Mouse (Mus musculus) bone marrow, adult 2 months (tissue): Measurements from ENCODE around the gene Il24. TPM values are rescaled to one million over a fixed set of nuclear protein-coding genes. Genes with fewer than 3 reads are reported as not detected.

Experiments
- H3K27ac ChIP-seq: fragments of 200-500 bp; 2 replicates; pipeline ENCODE4 v1.5.1; 2012; ENCODE audit warnings: low read depth, mild to moderate bottlenecking, control low read depth, inconsistent platforms, low read length; ENCODE audit not compliant: control insufficient read depth, poor library complexity, insufficient read depth
- H3K4me1 ChIP-seq: fragments of 200-500 bp; 2 replicates; pipeline ENCODE4 v1.6.1; 2011; ENCODE audit warnings: low read length; ENCODE audit not compliant: control insufficient read depth, insufficient read depth
- H3K4me3 ChIP-seq: fragments of 200-500 bp; replicated peaks from 2 replicates; pipeline ENCODE3; 2011; ENCODE audit warnings: mild to moderate bottlenecking, low read depth, low read length, control low read depth; ENCODE audit not compliant: control insufficient read depth
- CTCF ChIP-seq: fragments of 200-500 bp; IDR thresholded peaks from 2 replicates; pipeline ENCODE4 v1.5.1; 2011; ENCODE audit warnings: low read length, control low read depth; ENCODE audit not compliant: control insufficient read depth, insufficient read depth
- POLR2A ChIP-seq: fragments of 200-500 bp; IDR thresholded peaks from 2 replicates; pipeline ENCODE4 v1.6.1; 2011; ENCODE audit warnings: low read depth, mild to moderate bottlenecking, control low read depth, low read length, borderline replicate concordance; ENCODE audit not compliant: control insufficient read depth
- WGBS: fragments of 180-500 bp; shearing (Covaris S2); methylation state at CpG from one replicate; pipeline ENCODE4 v1.1.7; 2018; 5-methylcytosine and 5-hydroxymethylcytosine counted together
- polyA plus RNA-seq: library from polyadenylated mRNA; stranded (reverse); fragments of >200 nt; gene quantifications from 2 replicates; pipeline ENCODE4 v1.2.4, GENCODE M21; 2011; ENCODE audit warnings: low replicate concordance; ENCODE audit not compliant: missing spikeins, insufficient read depth, insufficient read length

Il24 gene
- polyA plus RNA-seq, 1 experiment, result not detected

DNA sequence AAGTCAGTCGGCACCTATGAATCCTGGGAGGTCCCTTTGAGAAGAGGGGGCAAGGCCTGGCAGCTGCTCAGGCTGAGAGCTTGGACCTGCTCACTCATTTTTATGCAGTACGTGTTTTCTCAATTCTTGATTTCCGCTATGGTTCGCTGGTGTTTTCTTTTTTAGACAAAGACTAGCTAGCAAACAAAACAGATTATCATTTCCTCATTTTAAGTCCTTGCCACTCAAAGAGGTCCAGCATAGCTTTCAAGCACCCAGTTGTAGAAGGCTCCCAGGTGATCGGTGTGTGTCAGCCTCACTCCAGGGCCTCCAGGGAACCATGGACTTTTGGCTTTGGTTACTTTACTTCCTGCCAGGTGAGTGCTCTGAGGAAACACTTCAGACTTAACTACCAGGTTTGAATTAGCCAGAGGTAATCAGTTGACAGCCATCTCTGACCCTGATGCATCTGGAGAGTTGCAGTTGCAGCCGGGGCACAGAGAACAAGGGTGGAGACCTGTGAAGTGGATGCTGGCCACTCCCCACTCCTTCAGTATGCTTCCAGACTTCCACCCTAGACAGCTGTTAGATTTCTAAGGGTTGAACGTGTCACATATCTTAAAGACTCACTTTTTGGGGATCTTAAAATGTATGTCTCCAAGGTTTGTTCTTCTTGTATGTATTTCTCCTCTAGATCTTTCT is 21.6 kb downstream of the Il24 start, which contains the start of gene Fcmr:
Gene Fcmr, plus strand, starts transcription at position 129 of the 681 bp plus-strand sequence.
- Histone ChIP-seq H3K4me1 (peaks cover 1% of the 10 kb centered on the region), H3K27ac (peak within 1 kb of the TSS; percentile 87), H3K4me3 (peak within 1 kb of the TSS; percentile 46)
- 65% methylated on average over 7 of the region's 7 CpGs for WGBS
- TF ChIP-seq POLR2A, result no peak
- TF ChIP-seq CTCF, result no peak

DNA sequence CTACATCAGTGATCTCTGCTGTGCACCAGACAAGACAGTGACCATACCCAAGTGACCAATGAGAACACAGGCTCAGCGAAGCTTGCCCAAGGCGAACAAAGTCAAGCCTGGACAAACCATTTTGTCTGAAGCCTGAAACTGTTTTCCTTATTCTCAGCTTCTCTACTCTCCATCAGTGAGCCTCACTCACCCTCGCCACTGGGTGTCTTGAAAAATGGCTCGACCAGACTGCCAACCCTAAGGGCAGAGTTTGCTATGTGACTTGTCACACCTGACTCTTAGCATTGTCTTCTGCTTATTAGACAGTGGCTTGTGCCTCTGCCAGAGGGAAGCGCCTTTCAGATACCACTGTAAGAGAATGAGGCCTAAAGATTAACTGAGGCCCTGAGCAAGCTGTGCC is 22.5 kb downstream of the Il24 start:
- no peak for TF ChIP-seq POLR2A
- no peak for TF ChIP-seq CTCF
- no peak overlapping the region for H3K4me3 ChIP-seq
- H3K27ac ChIP-seq, result peak overlapping the region; percentile 87
- peaks cover 1% of the 10 kb centered on the region for H3K4me1 ChIP-seq
- WGBS, result 74% methylated on average over 5 of the region's 5 CpGs

DNA sequence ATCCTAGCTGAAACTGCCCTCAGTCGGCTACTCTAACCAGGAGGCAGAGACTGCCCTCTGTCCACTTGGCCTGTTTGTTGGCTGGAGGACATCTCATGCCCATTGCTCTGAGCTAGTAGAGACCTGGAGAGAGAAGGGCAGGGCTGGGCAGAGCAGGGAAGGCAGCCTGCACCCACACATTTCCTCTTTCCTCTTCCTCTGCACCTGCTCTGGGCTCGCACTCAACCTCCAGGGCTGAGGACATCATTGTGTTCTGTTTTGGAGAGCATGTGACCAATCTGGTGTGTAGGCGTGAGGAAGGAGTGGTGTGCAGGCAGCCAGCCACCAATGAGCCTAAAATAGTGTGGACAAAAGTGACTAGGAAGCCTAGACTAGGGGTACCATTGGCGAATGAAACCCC is 23.0 kb downstream of the Il24 start:
- WGBS, result 15% methylated on average over 4 of the region's 4 CpGs

DNA sequence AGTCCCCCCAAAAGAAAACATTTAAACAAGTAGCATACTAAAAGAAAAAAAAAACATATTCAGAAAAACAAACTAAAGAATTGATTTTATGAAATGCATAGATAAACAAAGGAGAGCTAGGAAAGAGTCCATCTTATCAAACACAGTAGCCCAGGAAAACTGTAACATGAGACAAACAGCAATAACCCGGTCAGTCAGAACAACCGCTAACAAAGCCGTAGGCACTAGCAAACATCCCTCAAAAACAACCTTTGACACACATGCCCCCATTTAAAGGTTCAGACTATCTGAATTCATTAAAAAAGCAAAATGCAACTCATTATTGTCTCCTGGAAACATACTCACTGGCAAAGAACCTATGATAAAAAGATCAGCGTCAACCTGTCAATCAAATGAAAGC is 29.8 kb downstream of the Il24 start:
- no peak overlapping the region for H3K27ac ChIP-seq
- 87% methylated on average over 4 of the region's 4 CpGs for WGBS
- no peak for TF ChIP-seq CTCF
- no peak for TF ChIP-seq POLR2A
- H3K4me1 ChIP-seq, result no peaks in the 10 kb centered on the region
- no peak overlapping the region for H3K4me3 ChIP-seq

More for the DNA sequence above, 23.0 kb downstream of the Il24 start:
- Histone ChIP-seq H3K27ac (peak overlapping the region; percentile 87), H3K4me1 (peaks cover 1% of the 10 kb centered on the region), H3K4me3 (no peak overlapping the region)
- TF ChIP-seq POLR2A (peak; percentile 38; the same call in 1 of the 2 replicates), CTCF (no peak)

DNA sequence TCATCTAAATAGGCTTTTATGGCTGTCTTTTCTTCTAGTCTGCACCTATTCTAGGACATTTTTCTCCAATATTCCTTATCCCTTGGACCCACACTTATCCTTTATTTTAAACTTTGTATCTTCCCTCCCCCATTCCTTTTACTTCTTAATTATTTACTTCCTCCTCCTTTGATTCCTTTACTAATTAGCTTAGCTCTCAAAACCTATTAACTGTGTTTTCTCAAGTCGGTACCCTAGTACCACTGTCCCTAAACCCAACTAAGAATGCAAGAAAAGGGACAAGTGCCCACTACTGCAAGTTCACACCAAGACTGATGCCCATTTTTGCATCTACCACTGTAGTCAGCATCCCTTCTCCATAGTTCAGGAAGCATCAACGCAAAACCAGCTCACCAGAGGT is 31.5 kb downstream of the Il24 start:
- H3K4me1 ChIP-seq, result no peaks in the 10 kb centered on the region; the same call in 1 of the 2 replicates
- H3K4me3 ChIP-seq, result no peak overlapping the region
- TF ChIP-seq CTCF, result no peak
- TF ChIP-seq POLR2A, result no peak
- H3K27ac ChIP-seq, result no peak overlapping the region
- WGBS, result 81% methylated on average over 2 of the region's 2 CpGs

DNA sequence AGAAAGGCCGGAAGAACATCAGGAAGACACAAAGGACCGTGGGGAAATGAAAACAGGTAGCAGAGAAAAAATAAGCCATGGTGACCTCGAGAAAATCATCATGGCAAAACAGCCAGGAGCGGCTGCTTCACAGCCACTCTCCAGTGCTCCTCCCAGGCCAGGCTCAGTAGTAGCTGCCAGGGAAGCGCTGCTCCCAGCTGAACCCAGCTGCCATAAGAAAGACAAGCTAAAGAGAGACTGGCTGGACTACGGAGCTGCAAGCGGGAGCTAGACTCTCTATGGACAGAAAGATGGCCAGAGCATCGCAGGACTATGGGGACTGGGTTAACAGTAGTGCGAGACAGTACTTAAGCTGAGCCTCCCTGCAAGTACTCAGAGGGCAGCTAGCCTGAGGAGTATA is 32.4 kb downstream of the Il24 start:
- Histone ChIP-seq H3K4me1 (no peaks in the 10 kb centered on the region; the same call in 1 of the 2 replicates), H3K27ac (no peak overlapping the region), H3K4me3 (no peak overlapping the region)
- 77% methylated on average over 9 of the region's 9 CpGs for WGBS
- TF ChIP-seq CTCF (no peak), POLR2A (no peak)

DNA sequence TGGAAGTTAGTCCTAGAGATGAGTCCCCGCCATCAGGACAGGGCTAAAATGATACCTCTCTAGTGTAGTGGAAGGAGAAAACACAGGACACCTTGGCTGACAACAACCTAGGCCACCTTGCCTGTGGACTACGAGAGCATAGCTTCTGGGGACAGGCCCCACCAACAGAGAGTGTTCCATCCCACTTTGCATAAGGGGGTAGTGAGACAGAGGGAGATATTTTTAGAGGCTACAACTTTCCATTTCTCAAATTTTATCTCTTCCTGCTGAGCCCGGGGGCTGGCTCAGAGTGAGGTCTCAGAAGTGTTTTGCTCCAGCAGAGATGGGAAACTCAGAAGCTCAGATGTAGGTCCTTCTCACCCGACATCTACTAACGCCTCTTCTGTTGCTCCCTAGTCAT is 36.8 kb downstream of the Il24 start:
- Histone ChIP-seq H3K4me3 (no peak overlapping the region), H3K4me1 (no peaks in the 10 kb centered on the region; the same call in 1 of the 2 replicates), H3K27ac (peak overlapping the region; percentile 74)
- WGBS, result 48% methylated on average over 5 of the region's 5 CpGs
- TF ChIP-seq CTCF (no peak), POLR2A (no peak)

DNA sequence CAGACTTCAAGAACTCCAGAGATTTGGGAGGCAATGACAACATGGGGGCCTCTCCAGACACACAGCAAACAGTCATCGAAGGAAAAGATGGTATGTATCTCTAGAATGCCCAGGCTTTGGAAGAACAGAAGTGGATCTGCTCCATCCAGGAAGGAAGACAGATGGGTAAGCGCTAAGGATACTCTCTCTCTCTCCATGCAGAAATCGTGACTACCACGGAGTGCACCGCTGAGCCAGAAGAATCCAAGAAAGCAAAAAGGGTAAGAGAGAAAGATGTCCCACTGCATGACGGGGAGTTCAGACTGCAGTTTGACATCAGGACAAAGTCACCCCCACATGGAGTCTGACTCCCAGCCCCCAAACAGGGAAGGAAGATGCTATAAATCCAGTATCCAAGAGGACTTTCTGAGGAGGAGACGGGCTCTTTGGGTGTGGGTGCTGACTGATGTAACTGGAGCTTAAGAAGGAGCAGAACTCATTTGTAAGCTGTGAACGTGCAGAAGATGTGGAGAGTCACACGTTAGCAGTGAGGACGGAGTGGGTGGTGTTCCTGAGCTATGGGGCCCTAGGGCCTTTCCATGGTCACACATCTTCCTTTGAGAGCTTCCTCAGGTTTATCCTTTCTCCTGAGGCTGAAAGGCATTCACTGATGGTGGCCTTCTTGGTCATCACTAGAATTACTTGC is 37.6 kb downstream of the Il24 start:
- WGBS, result 80% methylated on average over 10 of the region's 10 CpGs
- TF ChIP-seq CTCF (no peak), POLR2A (no peak)
- H3K4me3 ChIP-seq, result no peak overlapping the region
- peak overlapping the region; percentile 58; the same call in 1 of the 2 replicates for H3K27ac ChIP-seq
- no peaks in the 10 kb centered on the region; the same call in 1 of the 2 replicates for H3K4me1 ChIP-seq

DNA sequence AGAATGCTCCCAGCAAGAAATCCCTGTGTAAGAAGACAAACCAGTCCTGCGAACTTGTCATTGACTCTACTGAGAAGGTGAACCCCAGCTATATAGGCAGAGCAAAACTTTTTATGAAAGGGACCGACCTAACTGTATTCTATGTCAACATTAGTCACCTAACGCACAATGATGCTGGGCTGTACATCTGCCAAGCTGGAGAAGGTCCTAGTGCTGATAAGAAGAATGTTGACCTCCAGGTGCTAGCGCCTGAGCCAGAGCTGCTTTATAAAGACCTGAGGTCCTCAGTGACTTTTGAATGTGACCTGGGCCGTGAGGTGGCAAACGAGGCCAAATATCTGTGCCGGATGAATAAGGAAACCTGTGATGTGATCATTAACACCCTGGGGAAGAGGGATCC is 42.7 kb downstream of the Il24 start:
- TF ChIP-seq POLR2A, result no peak
- TF ChIP-seq CTCF, result no peak
- H3K27ac ChIP-seq, result no peak overlapping the region
- no peak overlapping the region for H3K4me3 ChIP-seq
- no peaks in the 10 kb centered on the region for H3K4me1 ChIP-seq
- 85% methylated on average over 7 of the region's 7 CpGs for WGBS
